Mouse (Mus musculus): ENCODE measurements around the gene Gm11437.

Gm11437 gene

DNA sequence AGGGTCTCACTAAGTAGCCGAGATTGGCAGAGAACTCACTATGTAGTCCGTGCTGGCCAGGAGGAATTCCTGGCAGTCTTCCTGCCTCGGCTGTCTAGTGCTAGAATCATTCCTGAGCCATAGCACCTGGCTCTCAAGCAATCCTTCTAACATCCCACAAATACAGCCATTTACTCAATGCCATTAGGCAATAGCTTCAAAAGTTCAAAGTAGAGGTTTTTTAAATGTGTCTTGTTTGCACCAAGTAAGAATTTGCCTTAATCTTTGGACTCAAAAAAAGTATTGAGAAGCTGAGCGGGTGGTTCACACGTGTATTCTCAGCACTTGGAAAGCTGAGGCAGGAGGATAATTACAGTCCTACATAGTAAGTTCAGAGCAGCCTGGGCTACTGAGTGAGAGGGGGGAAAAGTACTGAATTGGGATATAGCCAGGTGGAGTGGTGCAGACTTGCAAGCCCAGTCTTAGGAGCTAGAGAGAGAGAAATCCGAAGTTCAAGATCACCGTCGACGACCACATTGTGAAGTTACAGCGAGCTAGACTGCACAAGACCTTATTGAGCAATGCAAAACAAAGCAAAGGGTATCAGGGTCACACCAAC lies 22.0 kb downstream of the Gm11437 start:
- DNase-seq (ENCODE audit: low spot score in 2 of 2) = no peak

DNA sequence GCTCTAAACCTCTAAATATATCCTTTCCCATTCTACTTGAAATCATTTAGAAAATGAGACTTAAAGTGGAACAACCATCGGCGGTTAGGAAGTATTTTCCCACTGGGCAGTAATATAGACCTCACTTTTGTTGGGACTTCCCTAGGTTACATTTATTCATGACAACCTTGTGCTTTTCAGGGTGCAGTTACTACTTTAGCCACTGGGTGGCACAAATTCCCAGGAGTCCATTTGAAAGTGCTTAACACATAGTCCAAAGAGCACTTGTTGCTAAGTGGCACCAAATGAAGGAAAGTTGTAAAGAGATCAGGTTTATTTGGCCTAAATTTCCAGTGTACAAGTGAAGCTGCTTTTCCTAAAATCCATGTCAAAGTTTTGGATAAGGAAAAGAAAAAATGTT lies 25.5 kb downstream of the Gm11437 start:
- peak; percentile 6 to 22 for DNase-seq (ENCODE audit: low spot score in 2 of 2)

DNA sequence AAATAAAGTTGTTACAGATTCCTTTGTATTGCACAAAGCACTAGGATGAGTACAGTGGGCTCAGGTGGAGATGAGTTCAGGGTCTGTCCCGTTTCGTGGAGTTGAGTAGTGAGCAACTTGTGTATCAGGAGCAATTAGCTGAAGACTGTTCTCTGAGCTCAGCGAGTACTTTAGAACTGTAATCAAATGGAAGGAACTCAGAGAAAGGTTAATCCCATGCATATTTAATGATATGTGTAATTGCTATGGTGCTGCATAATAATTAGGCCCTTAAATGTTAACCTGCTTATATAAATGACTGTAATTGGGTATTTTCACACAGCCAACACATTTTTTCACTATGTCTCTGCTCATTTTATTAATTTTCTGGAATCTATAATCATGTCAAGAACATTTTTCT lies 30.8 kb downstream of the Gm11437 start:
- DNase-seq (ENCODE audit: low spot score in 2 of 2) = no peak

DNA sequence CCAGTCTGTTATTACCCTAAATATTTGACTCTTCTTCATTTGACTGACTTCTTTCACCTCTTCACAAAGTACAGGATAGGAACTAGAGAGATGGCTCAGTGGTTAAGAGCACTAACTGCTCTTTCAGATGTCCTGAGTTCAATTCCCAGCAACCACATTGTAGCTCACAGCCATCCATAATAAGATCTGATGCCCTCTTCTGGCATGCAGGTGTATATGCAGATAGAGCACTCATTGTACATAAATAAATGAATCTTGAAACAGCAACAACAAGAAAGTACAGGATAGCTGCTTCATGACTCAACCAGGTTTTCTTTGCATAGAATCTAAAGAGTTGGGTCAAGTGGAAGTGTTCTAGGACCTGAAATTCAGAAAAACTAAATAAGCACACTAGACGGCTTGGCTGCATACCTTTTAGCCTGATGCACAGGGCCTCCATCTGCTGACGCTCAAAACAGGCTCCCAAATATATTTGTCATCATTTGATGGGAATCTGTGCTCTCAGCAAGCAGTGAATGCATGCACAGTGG lies 32.9 kb downstream of the Gm11437 start:
- no peak for DNase-seq (ENCODE audit: low spot score in 2 of 2)

DNA sequence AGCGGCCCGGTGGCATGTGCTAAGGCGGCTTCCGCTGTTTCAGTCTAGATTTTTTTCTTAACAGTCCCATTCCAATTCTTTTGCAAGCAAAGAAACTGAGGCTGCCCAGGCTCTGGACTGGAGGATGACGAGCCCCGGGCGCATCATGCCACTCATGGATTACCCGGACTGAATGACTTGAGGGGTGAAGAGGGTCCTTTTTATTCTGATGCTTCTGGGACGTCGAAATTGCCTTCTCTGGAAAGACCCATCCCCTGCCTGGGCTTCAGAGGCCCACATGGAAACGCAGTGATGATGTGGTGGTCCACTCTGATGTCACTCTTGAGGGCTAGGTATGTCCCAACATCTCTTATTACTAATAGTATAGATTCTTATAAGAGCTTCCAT lies 37.5 kb downstream of the Gm11437 start:
- no peak for DNase-seq (ENCODE audit: low spot score in 2 of 2)

DNA sequence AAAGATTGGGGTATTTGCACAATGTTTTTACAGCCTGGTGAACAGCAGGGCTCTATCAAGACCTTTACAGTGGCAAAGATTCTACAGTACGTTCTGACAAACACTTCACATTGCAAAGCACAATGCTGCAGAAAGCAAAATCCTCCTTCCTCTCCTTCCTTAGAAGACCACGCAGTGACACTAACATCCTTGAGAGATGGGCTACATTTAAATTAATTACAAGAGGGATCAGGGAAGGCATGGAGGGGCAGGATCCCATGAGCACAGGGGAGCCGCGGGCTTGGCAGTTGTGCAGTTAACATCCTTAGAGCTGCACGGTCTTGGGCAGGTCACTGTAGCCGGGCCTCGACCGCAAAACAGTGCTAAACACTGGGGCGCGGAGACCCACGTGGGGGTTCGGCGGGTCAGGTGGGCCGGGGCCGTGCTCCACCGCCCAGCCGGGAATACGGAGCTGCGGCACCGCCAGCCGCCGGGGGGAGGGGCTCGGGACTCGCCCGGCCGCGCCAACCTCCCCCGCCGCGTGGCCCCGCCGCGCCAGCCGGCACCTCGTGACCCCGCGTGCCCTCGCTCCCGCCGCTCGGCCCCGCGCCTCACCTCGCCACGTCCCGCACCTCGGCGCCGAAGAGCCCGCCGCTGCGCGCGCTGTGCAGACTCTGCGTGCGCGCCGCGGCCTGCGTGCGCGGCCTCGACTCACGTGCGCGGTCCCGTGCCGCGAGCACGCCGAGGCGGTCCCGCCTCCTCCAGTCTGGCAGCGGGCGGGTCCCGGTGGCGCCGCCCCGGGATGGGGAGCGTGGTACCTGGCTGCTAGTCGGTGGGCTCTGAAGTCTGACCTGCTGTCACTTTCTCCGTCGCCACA lies 38.1 kb downstream of the Gm11437 start, which contains the start of the genes Tada2a and Acaca:
Gene Tada2a (minus strand): TSS at position 658 of the 856 bp plus-strand sequence.
Gene Acaca (plus strand): TSS at position 730 of the 856 bp plus-strand sequence.
- DNase-seq (ENCODE audit: low spot score in 2 of 2) = peak; percentile 60 to 63

DNA sequence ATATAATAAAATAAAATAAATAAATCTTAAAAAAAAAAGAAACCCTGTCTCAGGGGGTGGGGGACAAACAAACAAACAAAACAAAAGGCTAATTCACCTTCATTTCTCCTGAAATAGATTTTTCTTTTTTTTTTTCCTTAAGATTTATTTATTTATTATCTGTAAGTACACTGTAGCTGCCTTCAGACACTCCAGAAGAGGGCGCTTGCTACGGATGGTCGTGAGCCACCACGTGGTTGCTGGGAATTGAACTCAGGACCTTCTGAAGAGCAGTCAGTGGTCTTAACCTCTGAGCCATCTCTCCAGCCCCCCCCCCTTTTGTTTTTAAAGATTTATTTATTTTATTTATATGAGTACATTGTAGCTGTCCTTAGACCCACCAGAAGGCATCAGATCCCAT lies 39.3 kb downstream of the Gm11437 start:
- no peak for DNase-seq (ENCODE audit: low spot score in 2 of 2)

DNA sequence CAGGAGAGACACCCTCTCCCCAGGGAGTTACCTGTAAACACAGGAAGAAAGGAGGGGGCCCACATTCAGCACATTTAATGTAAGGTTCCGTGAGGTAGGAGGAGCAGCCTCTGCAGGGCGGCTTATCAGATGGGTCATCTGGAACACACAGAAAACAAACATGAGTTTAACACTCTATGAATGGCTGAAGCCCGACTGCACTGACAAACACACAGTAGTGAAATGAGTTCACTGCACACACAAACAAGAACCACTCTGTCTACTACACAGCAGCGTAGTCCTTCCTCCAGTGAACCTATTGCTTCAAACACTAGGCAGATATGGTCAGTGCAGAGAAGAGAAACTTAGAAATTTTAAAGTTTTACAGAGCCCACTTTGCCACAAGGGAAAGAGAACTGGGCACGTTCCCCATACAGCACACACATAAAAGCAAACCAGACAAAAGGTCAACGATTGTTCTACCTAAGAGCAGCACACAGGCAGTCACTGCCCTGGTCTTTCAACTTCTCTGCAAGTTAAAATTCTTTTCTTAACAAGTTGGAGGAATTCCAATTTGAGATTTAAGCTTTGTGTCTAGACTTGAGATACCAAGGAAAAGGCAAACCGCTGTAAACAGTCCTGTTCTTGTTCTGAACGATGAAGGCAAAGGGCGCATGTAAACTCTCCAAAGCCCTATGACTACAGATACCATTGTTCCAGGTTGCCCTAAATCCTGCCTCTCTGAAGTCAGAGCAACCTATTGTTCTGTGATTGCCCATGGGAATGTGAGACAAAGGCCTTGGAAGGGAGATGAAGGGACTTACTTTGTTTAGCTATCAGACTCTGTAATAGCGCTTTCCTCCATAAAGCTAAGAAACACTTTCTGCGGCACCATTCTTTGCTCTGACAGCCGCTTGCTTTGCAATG lies 46.0 kb downstream of the Gm11437 start:
- no peak for DNase-seq (ENCODE audit: low spot score in 2 of 2)

DNA sequence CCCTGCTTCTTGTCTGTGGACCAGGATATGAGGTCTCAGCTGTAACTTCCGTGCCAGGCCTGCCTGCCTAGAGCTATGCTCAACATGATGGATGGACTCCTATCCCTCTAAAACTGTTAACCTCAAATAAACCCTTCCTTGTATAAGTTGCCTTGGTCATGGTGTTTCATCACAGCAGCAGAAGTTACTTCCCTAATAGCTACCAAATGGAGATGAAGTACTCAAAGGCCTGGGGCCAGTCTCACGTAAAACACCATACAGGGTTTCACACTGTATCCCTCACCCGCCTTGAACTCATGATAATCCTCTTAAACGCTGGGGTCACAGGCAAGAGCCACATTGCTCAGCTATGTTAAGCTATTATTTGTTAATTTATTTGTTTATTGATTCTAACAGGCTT lies 49.8 kb downstream of the Gm11437 start:
- DNase-seq (ENCODE audit: low spot score in 2 of 2) = no peak

DNA sequence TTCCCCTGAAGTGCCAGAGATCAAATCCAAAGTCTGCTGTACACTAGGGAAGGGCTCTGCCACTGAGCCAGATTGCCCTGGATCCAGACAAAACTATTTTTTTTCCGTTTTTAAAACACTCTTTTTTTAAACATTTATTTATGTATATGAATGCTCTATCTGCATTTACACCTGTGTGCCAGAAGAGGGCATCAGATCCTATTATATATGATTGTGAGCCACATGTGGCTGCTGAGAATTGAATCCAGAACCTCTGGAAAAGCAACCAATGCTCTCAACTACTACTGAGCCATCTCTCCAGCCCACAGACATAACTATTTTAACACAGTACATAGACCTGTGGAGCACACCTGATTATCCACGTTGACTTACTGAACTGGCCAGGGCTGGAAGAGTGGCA lies 51.1 kb downstream of the Gm11437 start:
- no peak for DNase-seq (ENCODE audit: low spot score in 2 of 2)

DNA sequence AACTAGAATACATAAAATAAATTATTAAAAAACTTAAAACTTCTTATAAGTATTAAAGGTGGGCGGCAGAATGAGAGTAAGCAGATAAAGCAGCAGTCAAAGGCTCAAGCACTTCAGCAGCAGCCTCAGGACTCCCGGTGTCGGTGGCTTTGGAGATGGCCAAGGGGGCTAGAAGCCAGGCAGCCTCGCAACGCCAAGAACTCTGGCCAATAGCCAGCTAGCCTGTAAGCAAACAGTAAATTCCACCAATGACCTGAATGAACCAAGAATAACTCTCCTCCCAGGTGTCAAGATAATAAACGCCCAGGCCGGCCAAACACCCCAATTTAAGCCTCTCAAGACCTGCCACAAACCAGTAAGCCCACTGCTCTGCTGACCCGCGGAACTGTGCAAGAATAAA lies 51.6 kb downstream of the Gm11437 start:
- no peak for DNase-seq (ENCODE audit: low spot score in 2 of 2)

DNA sequence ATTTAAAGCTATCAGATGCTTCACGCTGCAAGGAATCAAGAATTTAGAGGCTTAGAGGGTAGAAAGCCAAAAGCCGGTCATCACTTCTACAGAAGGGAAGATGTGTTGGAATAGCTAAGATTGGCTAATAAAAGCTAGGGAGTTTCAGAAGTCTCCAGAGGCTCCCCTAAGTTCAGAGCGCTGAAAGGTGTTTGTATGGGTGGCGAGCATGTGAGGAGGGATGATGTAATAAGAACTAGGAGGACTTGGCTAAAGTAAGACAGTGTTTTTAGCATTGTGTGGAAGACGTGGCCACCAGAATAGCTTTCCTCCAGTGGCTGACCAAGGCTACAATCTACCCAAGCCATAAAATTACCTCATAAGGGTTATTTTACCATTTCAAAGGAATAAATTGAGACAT lies 53.7 kb downstream of the Gm11437 start:
- no peak for DNase-seq (ENCODE audit: low spot score in 2 of 2)

DNA sequence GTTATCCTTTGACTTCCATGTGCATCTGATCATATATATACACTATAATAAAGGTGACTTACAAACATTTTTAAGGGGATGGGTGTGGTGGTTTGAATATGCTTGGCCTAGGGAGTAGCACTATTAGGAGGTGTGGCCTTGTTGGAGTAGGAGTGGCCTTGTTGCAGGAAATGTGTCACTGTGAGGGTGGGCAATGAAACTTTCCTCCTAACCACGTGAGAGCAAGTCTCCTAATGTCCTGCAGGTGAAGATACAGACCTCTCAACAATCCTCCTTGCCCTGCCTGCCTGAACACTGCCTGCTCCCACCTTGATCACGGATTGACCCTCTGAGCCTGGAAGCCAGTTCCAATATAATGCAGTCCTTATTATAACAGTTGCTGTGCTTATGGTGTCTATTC lies 60.1 kb downstream of the Gm11437 start:
- DNase-seq (ENCODE audit: low spot score in 2 of 2) = no peak

DNA sequence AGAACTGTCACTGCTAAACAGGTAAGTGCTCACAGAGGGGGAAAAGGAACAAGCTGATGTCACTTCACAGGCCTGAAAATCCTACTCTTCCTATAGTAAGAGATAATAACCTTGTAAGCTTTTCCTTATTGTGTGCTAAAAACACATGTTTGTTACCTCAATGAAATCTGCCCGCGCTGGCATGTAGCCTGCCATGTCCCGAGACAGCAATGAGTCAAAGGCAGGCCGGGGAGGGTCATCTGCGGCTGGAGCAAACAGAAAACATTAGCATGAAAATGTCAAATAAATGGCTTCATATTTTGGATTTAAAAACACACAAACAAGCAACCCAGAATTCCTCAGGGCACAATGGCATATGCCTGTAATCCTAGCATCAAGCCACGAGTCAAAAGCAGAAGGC lies 63.2 kb downstream of the Gm11437 start:
- no peak for DNase-seq (ENCODE audit: low spot score in 2 of 2)

DNA sequence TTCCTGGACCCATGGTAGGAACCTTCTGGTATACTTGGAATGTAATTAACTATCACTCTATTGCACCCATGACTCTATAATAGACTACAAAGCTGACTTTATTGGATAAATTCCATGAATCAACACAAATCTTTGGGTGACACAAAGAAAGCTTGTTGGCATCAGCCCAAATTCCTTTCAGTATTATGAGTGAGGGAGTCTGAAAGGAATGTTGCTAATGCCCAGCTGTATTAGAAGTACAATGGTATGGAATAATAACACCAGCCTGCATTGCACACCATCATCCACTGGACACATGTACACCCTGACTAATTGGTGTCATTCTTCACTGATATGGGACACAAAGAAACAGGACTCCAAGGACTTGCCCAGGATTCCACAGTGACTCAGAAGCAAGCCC lies 66.1 kb downstream of the Gm11437 start:
- DNase-seq (ENCODE audit: low spot score in 2 of 2) = no peak
